Mouse (Mus musculus): ENCODE data around the gene 1600015I10Rik. TPM values are rescaled to one million over a fixed set of nuclear protein-coding genes. Genes with fewer than 3 reads are reported as not detected.
"Not testable (repeated sequence)": the region's sequence is repeated elsewhere in the genome, so short reads cannot be mapped to it uniquely, and the experiment has no call there.

1600015I10Rik gene
- polyA plus RNA-seq, 1 experiment from 2014 or later: not detected

- no peak for ATAC-seq (ENCODE audit: low read depth)
- no peak for DNase-seq (ENCODE audit: low spot score)
- no peak overlapping the region for H3K27ac ChIP-seq (replicated peaks; ENCODE audit: low read depth, low read length)
- H3K4me2 ChIP-seq (ENCODE audit: low read depth, low read length): no peak overlapping the region
- no peak overlapping the region for H3K9ac ChIP-seq (ENCODE audit: low read depth, low read length)
- H3K9me3 ChIP-seq (ENCODE audit: control insufficient read depth, low read length): no peaks in the 10 kb centered on the region
- H3K4me3 ChIP-seq (ENCODE audit: low read depth, low read length): no peak overlapping the region
- 79% methylated on average over 5 of the region's 5 CpGs for WGBS
- H3K4me1 ChIP-seq (ENCODE audit: control insufficient read depth, insufficient read depth, low read length): no peaks in the 10 kb centered on the region
- H3K27me3 ChIP-seq (replicated peaks; ENCODE audit: control insufficient read depth, insufficient read depth, low read length): no peaks in the 10 kb centered on the region
- no peaks in the 10 kb centered on the region for H3K36me3 ChIP-seq (ENCODE audit: control insufficient read depth, insufficient read depth, low read length)
Observed at GRCm38 (mm10) chr6:48954211-48954610, 24.5 kb downstream of the 1600015I10Rik start.

- Histone ChIP-seq H3K4me1 (ENCODE audit: control insufficient read depth, insufficient read depth, low read length) (no peaks in the 10 kb centered on the region), H3K4me3 (ENCODE audit: low read depth, low read length) (no peak overlapping the region), H3K27me3 (replicated peaks; ENCODE audit: control insufficient read depth, insufficient read depth, low read length) (no peaks in the 10 kb centered on the region), H3K36me3 (ENCODE audit: control insufficient read depth, insufficient read depth, low read length) (no peaks in the 10 kb centered on the region), H3K4me2 (ENCODE audit: low read depth, low read length) (no peak overlapping the region), H3K9ac (ENCODE audit: low read depth, low read length) (no peak overlapping the region), H3K9me3 (ENCODE audit: control insufficient read depth, low read length) (no peaks in the 10 kb centered on the region), H3K27ac (replicated peaks; ENCODE audit: low read depth, low read length) (no peak overlapping the region)
- 40% methylated on average over 1 of the region's 1 CpGs for WGBS
- ATAC-seq (ENCODE audit: low read depth): peak; percentile 50; the same call in 1 of the 2 replicates
- DNase-seq (ENCODE audit: low spot score): peak; percentile 66
Observed at GRCm38 (mm10) chr6:48954946-48955345, 25.3 kb downstream of the 1600015I10Rik start.

- no peaks in the 10 kb centered on the region for H3K27me3 ChIP-seq (replicated peaks; ENCODE audit: control insufficient read depth, insufficient read depth, low read length)
- no peak overlapping the region for H3K27ac ChIP-seq (replicated peaks; ENCODE audit: low read depth, low read length)
- H3K9ac ChIP-seq (ENCODE audit: low read depth, low read length): no peak overlapping the region
- no peaks in the 10 kb centered on the region for H3K9me3 ChIP-seq (ENCODE audit: control insufficient read depth, low read length)
- no peak overlapping the region for H3K4me3 ChIP-seq (ENCODE audit: low read depth, low read length)
- WGBS: 87% methylated on average over 4 of the region's 4 CpGs
- ATAC-seq (ENCODE audit: low read depth): no peak
- no peak for DNase-seq (ENCODE audit: low spot score)
- H3K36me3 ChIP-seq (ENCODE audit: control insufficient read depth, insufficient read depth, low read length): no peaks in the 10 kb centered on the region
- H3K4me2 ChIP-seq (ENCODE audit: low read depth, low read length): no peak overlapping the region
- H3K4me1 ChIP-seq (ENCODE audit: control insufficient read depth, insufficient read depth, low read length): no peaks in the 10 kb centered on the region
Observed at GRCm38 (mm10) chr6:48956785-48957184, 27.1 kb downstream of the 1600015I10Rik start.

- H3K4me1 ChIP-seq (ENCODE audit: control insufficient read depth, insufficient read depth, low read length): no peaks in the 10 kb centered on the region
- H3K4me2 ChIP-seq (ENCODE audit: low read depth, low read length): no peak overlapping the region
- DNase-seq (ENCODE audit: low spot score) (peak; percentile 32), ATAC-seq (ENCODE audit: low read depth) (no peak)
- no peaks in the 10 kb centered on the region for H3K36me3 ChIP-seq (ENCODE audit: control insufficient read depth, insufficient read depth, low read length)
- 47% methylated on average over 1 of the region's 1 CpGs for WGBS
- H3K9me3 ChIP-seq (ENCODE audit: control insufficient read depth, low read length): no peaks in the 10 kb centered on the region
- no peak overlapping the region for H3K4me3 ChIP-seq (ENCODE audit: low read depth, low read length)
- no peak overlapping the region for H3K9ac ChIP-seq (ENCODE audit: low read depth, low read length)
- no peak overlapping the region for H3K27ac ChIP-seq (replicated peaks; ENCODE audit: low read depth, low read length)
- no peaks in the 10 kb centered on the region for H3K27me3 ChIP-seq (replicated peaks; ENCODE audit: control insufficient read depth, insufficient read depth, low read length)
Observed at GRCm38 (mm10) chr6:48958053-48958452, 28.4 kb downstream of the 1600015I10Rik start.

GRCm38 (mm10) chr6:48959151-48959550 lies 29.5 kb downstream of the 1600015I10Rik start:
- not testable (repeated sequence) for H3K27me3 ChIP-seq (replicated peaks; ENCODE audit: control insufficient read depth, insufficient read depth, low read length); H3K9me3 ChIP-seq (ENCODE audit: control insufficient read depth, low read length); H3K27ac ChIP-seq (replicated peaks; ENCODE audit: low read depth, low read length); DNase-seq (ENCODE audit: low spot score); H3K36me3 ChIP-seq (ENCODE audit: control insufficient read depth, insufficient read depth, low read length); H3K4me1 ChIP-seq (ENCODE audit: control insufficient read depth, insufficient read depth, low read length); H3K4me3 ChIP-seq (ENCODE audit: low read depth, low read length); ATAC-seq (ENCODE audit: low read depth); H3K4me2 ChIP-seq (ENCODE audit: low read depth, low read length); H3K9ac ChIP-seq (ENCODE audit: low read depth, low read length)
- 27% methylated on average over 7 of the region's 7 CpGs for WGBS

DNA sequence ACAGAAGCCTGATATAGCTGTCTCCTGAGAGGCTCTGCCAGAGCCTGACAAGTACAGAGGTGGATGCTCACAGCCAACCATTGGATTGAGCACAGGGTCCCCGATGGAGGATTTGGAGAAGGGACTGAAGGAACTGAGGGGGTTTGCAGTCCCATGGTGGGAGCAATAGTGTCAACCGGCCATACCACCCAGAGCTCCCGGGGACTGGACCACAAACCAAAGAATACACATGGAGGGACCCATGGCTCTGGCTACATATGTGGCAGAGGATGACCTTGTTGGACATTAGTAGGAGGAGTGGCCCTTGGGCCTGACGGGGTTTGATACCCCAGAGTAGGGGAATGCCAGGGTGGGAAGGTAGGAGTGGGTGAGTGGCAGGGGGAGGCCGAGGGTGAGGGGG lies 37.0 kb downstream of the 1600015I10Rik start:
- DNase-seq (ENCODE audit: low spot score); H3K4me1 ChIP-seq (ENCODE audit: control insufficient read depth, insufficient read depth, low read length); H3K9ac ChIP-seq (ENCODE audit: low read depth, low read length); H3K27me3 ChIP-seq (replicated peaks; ENCODE audit: control insufficient read depth, insufficient read depth, low read length); H3K36me3 ChIP-seq (ENCODE audit: control insufficient read depth, insufficient read depth, low read length); H3K4me2 ChIP-seq (ENCODE audit: low read depth, low read length); H3K27ac ChIP-seq (replicated peaks; ENCODE audit: low read depth, low read length); ATAC-seq (ENCODE audit: low read depth); H3K4me3 ChIP-seq (ENCODE audit: low read depth, low read length); H3K9me3 ChIP-seq (ENCODE audit: control insufficient read depth, low read length): not testable (repeated sequence)
- 89% methylated on average over 5 of the region's 5 CpGs for WGBS

- ATAC-seq (ENCODE audit: low read depth) (no peak), DNase-seq (ENCODE audit: low spot score) (no peak)
- Histone ChIP-seq H3K9ac (ENCODE audit: low read depth, low read length) (no peak overlapping the region), H3K4me3 (ENCODE audit: low read depth, low read length) (no peak overlapping the region), H3K4me1 (ENCODE audit: control insufficient read depth, insufficient read depth, low read length) (no peaks in the 10 kb centered on the region), H3K9me3 (ENCODE audit: control insufficient read depth, low read length) (no peaks in the 10 kb centered on the region), H3K27me3 (replicated peaks; ENCODE audit: control insufficient read depth, insufficient read depth, low read length) (no peaks in the 10 kb centered on the region), H3K36me3 (ENCODE audit: control insufficient read depth, insufficient read depth, low read length) (no peaks in the 10 kb centered on the region), H3K27ac (replicated peaks; ENCODE audit: low read depth, low read length) (no peak overlapping the region), H3K4me2 (ENCODE audit: low read depth, low read length) (no peak overlapping the region)
Observed at GRCm38 (mm10) chr6:48967868-48968267, 38.2 kb downstream of the 1600015I10Rik start.

GRCm38 (mm10) chr6:48974663-48975062 lies 45.0 kb downstream of the 1600015I10Rik start, which contains the start of gene Doxl2:
Gene Doxl2 (plus strand): TSS chr6:48974963.
- no peak for DNase-seq (ENCODE audit: low spot score)
- Histone ChIP-seq H3K4me1 (ENCODE audit: control insufficient read depth, insufficient read depth, low read length) (no peaks in the 10 kb centered on the region), H3K9ac (ENCODE audit: low read depth, low read length) (no peak within 1 kb of the TSS), H3K9me3 (ENCODE audit: control insufficient read depth, low read length) (no peaks in the 10 kb centered on the region), H3K4me2 (ENCODE audit: low read depth, low read length) (no peak within 1 kb of the TSS), H3K4me3 (ENCODE audit: low read depth, low read length) (no peak within 1 kb of the TSS), H3K27me3 (replicated peaks; ENCODE audit: control insufficient read depth, insufficient read depth, low read length) (no peaks in the 10 kb centered on the region), H3K27ac (replicated peaks; ENCODE audit: low read depth, low read length) (no peak within 1 kb of the TSS), H3K36me3 (ENCODE audit: control insufficient read depth, insufficient read depth, low read length) (no peaks in the 10 kb centered on the region)
- WGBS: 68% methylated on average over 2 of the region's 2 CpGs
- ATAC-seq (ENCODE audit: low read depth): no peak

DNA sequence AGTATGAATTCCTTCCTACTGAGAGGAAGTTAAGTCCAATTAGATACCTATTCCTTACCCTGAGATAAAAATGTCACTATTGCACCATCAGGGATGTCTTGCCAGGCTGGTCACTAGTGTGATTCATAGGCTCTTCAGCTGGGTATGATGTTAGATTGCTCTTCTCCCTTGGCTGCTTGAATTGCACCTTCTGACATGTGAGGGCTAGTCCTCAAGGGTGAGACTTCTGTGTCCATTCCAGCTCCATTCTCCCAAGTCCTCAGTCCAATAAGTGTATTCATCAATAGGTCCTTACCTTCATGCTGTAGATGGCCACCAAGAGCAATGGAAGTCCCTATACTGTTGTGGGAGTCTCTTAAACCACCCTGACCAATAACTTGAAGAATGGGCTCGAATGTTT lies 49.9 kb downstream of the 1600015I10Rik start:
- WGBS: 73% methylated on average over 1 of the region's 1 CpGs
- ATAC-seq (ENCODE audit: low read depth): no peak

More for the DNA sequence above, 49.9 kb downstream of the 1600015I10Rik start:
- Histone ChIP-seq H3K9ac (ENCODE audit: low read depth, low read length) (no peak overlapping the region), H3K9me3 (ENCODE audit: control insufficient read depth, low read length) (no peaks in the 10 kb centered on the region), H3K4me3 (ENCODE audit: low read depth, low read length) (no peak overlapping the region), H3K27me3 (replicated peaks; ENCODE audit: control insufficient read depth, insufficient read depth, low read length) (no peaks in the 10 kb centered on the region), H3K4me1 (ENCODE audit: control insufficient read depth, insufficient read depth, low read length) (no peaks in the 10 kb centered on the region), H3K4me2 (ENCODE audit: low read depth, low read length) (no peak overlapping the region), H3K27ac (replicated peaks; ENCODE audit: low read depth, low read length) (no peak overlapping the region), H3K36me3 (ENCODE audit: control insufficient read depth, insufficient read depth, low read length) (no peaks in the 10 kb centered on the region)
- DNase-seq (ENCODE audit: low spot score): no peak
